In the genomic region with DNA sequence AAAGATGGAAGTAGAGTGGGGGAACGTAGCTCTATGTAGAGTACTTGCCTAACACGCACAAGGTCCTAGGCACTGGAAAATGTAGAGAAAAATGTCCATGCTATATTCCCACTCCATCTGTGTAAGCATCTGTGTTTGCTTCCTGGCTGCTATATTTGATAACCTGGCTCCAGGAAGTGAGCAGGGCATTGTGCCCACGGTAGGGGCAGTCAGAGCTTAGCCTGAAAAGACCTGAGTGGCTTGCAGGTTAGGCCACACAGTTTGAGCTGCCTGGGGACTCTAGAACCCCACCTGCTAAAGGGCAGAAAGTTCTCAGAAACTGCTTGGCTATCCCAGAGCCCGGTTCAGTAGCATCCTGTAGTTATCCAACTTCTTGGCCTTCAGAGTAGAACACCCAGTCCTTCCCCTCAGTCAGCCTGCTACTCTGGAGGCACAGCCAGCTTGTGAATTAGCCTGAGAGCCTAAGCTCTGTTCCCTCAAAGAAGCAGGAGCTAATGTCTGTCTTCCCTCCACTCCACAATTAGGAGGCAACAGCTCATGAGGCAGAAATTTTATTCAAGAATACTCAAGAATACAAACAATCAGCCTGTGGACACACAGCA, we compare ENCODE assay signal across 21 mouse cellular contexts. TPM values are rescaled to one million over a fixed set of nuclear protein-coding genes. Genes with fewer than 3 reads are reported as not detected.
DNase-seq lines count a peak whose midpoint lies in the region; ATAC-seq and TF ChIP-seq lines count a peak whose summit lies in the region.
"Had no signal": no experiment of that assay in that cellular context is flagged by ENCODE, and none has a peak within 500 bp of the region (broad histone marks: within the 10 kb centered on the region; RNA-seq: fewer than 3 reads in every experiment).

No protein-coding gene starts in this region.

- peaks cover 12% of the 10 kb centered on the region for H3K36me3 ChIP-seq in kidney, embryonic 16.5 days (ENCODE audit: insufficient read depth, low read length)

- no peaks in the 10 kb centered on the region for H3K9me3 ChIP-seq in kidney, embryonic 16.5 days (ENCODE audit: low read length)
- H3K9me3 ChIP-seq: G1E; hindbrain, embryonic 12.5 days had no signal

- H3K4me2 ChIP-seq in kidney, embryonic 16.5 days (replicated peaks; ENCODE audit: low read depth, low read length), result no peak overlapping the region
- H3K4me2 ChIP-seq: hindbrain, embryonic 12.5 days; liver, embryonic 11.5 days; lung, embryonic 14.5 days had no signal

- TF ChIP-seq CTCF in cerebellum, adult 2 months (IDR thresholded peaks at IDR 0.05; ENCODE audit: borderline replicate concordance, insufficient read depth, low read depth, low read length), result no peak

- peaks cover 45% of the 10 kb centered on the region for H3K4me1 ChIP-seq in kidney, embryonic 16.5 days (ENCODE audit: insufficient read depth, low read length)
- H3K4me1 ChIP-seq in cerebellum, adult 2 months (ENCODE audit: control insufficient read depth, insufficient read depth, low read length), result peaks cover 56% of the 10 kb centered on the region

- intact Hi-C loops in heart, postnatal 36 days (cut with DNase I), result no loop called here

- TF ChIP-seq POLR2A in cerebellum, adult 2 months (IDR thresholded peaks at IDR 0.05; ENCODE audit: borderline replicate concordance, insufficient read depth, low read length), result peak; percentile 13; the same call in 1 of the 2 replicates

- H3K4me3 ChIP-seq in kidney, embryonic 16.5 days (ENCODE audit: low read length), result no peak overlapping the region
- H3K4me3 ChIP-seq in cerebellum, adult 2 months (replicated peaks; ENCODE audit: insufficient read depth, low read depth, low read length), result no peak overlapping the region
- H3K4me3 ChIP-seq: hindbrain, embryonic 12.5 days had no signal

- ATAC-seq in kidney, embryonic 16.5 days (ENCODE audit: low FRiP score, low TSS enrichment), result no peak
- ATAC-seq in hematopoietic stem cell, adult 5-6 weeks (replicated peaks in 1 of 2; ENCODE audit: insufficient read depth in 1 of 2, low FRiP score in 2 of 2, low TSS enrichment in 1 of 2, low read depth in 1 of 2, poor library complexity in 2 of 2, severe bottlenecking in 2 of 2), result peak; percentile 28 to 33; a peak in 3 of 4 replicates
- ATAC-seq: forebrain, embryonic 14.5 days; midbrain, embryonic 16.5 days had no signal

- H3K27ac ChIP-seq in kidney, embryonic 16.5 days (ENCODE audit: low read length), result peak overlapping the region; percentile 9; the same call in 1 of the 2 replicates
- H3K27ac ChIP-seq in cerebellum, adult 2 months (ENCODE audit: insufficient read depth, low read length), result peak overlapping the region; percentile 32
- H3K27ac ChIP-seq: hindbrain, embryonic 12.5 days had no signal

- peak; percentile 88 for DNase-seq in heart, adult 11 months
- DNase-seq in heart, postnatal 36 days, result no peak
- DNase-seq in kidney, postnatal 4 days, result no peak
- peak; percentile 75 to 84 for DNase-seq in cerebellum, adult 2 months
- DNase-seq in lung, postnatal 25 days (ENCODE audit: low spot score), result no peak
- DNase-seq in layer of hippocampus, postnatal 36 days, result no peak
- DNase-seq: adrenal gland, adult 2 months; embryo, embryonic 11 days; gastrocnemius, postnatal 10 days; layer of hippocampus, adult 9-11 months; lung, embryonic 14.5 days; right cerebral cortex, postnatal 4 days; thymus, postnatal 25 days had no signal

- H3K9ac ChIP-seq in kidney, embryonic 16.5 days (replicated peaks; ENCODE audit: low read length), result no peak overlapping the region
- H3K9ac ChIP-seq: hindbrain, embryonic 12.5 days; lung, embryonic 14.5 days had no signal

- WGBS in kidney, embryonic 16.5 days, result 73% methylated on average over 4 of the region's 4 CpGs
- WGBS in cerebellum, adult 2 months, result 9% methylated on average over 4 of the region's 4 CpGs

- no peaks in the 10 kb centered on the region for H3K27me3 ChIP-seq in kidney, embryonic 16.5 days (ENCODE audit: insufficient read depth, low read length)
- H3K27me3 ChIP-seq in cerebellum, adult 2 months (ENCODE audit: control insufficient read depth, insufficient read depth, low read length), result no peaks in the 10 kb centered on the region
- H3K27me3 ChIP-seq: hindbrain, embryonic 12.5 days had no signal

RNA-seq across cellular contexts. Expression of a gene that starts 1.8 kb away (rescaled TPM):
- 1,000 to 10,000 TPM; 1,171 to 1,191 TPM for total RNA-seq in heart, postnatal 36 days (2021)
- 36.2 and 38.3 TPM in 2 replicates for polyA plus RNA-seq in kidney, embryonic 16.5 days (2015; fragmentation: Nextera tagmentation; extraction: Ambion mirVana)
- polyA plus RNA-seq in cerebellum, adult 2 months (2012; rRNA removed), result 90.1 and 101 TPM in 2 replicates
- total RNA-seq in hematopoietic stem cell, adult 5-6 weeks (2017), result 6.7 and 9.9 TPM in 2 replicates
- 10 to 100 TPM; 18.3 to 22.1 TPM for total RNA-seq in layer of hippocampus, postnatal 36 days (2021)

RNA-seq across cellular contexts. Expression of a gene that starts 16.7 kb away (rescaled TPM):
- total RNA-seq in heart, postnatal 36 days (2021), result 10 to 100 TPM; 38.8 to 57.2 TPM
- polyA plus RNA-seq in kidney, embryonic 16.5 days (2015; fragmentation: Nextera tagmentation; extraction: Ambion mirVana), result 105 and 121 TPM in 2 replicates
- polyA plus RNA-seq in cerebellum, adult 2 months (2012; rRNA removed), result 78.5 and 90.1 TPM in 2 replicates
- total RNA-seq in hematopoietic stem cell, adult 5-6 weeks (2017), result 101 and 113 TPM in 2 replicates
- total RNA-seq in layer of hippocampus, postnatal 36 days (2021), result 10 to 100 TPM; 23.8 to 34.5 TPM

RNA-seq across cellular contexts. Expression of a gene that starts 18.9 kb away (rescaled TPM):
- total RNA-seq in heart, postnatal 36 days (2021), result 100 to 1,000 TPM in 1 of 2 experiments, 10 to 100 TPM in 1; 89.4 to 101 TPM
- polyA plus RNA-seq in kidney, embryonic 16.5 days (2015; fragmentation: Nextera tagmentation; extraction: Ambion mirVana), result 132 and 150 TPM in 2 replicates
- 175 and 196 TPM in 2 replicates for polyA plus RNA-seq in cerebellum, adult 2 months (2012; rRNA removed)
- total RNA-seq in hematopoietic stem cell, adult 5-6 weeks (2017), result 298 and 325 TPM in 2 replicates
- total RNA-seq in layer of hippocampus, postnatal 36 days (2021), result 100 to 1,000 TPM; 188 to 222 TPM

RNA-seq across cellular contexts. Expression of a gene that starts 36.1 kb away (rescaled TPM):
- total RNA-seq in heart, postnatal 36 days (2021), result 1 to 10 TPM; 3.9 to 4.5 TPM
- polyA plus RNA-seq in kidney, embryonic 16.5 days (2015; fragmentation: Nextera tagmentation; extraction: Ambion mirVana), result 6.0 and 6.2 TPM in 2 replicates
- 420 and 504 TPM in 2 replicates for polyA plus RNA-seq in cerebellum, adult 2 months (2012; rRNA removed)
- total RNA-seq in hematopoietic stem cell, adult 5-6 weeks (2017), result 0.25 and 0.44 TPM in 2 replicates
- total RNA-seq in layer of hippocampus, postnatal 36 days (2021), result 100 to 1,000 TPM; 399 to 414 TPM
- total RNA-seq: megakaryocyte, adult 5-6 weeks had no signal

RNA-seq across cellular contexts. Expression of a gene that starts 41.5 kb away (rescaled TPM):
- 10 to 100 TPM; 36.4 to 56.7 TPM for total RNA-seq in heart, postnatal 36 days (2021)
- polyA plus RNA-seq in kidney, embryonic 16.5 days (2015; fragmentation: Nextera tagmentation; extraction: Ambion mirVana), result 25.9 and 28.7 TPM in 2 replicates
- 317 and 326 TPM in 2 replicates for polyA plus RNA-seq in cerebellum, adult 2 months (2012; rRNA removed)
- 71.5 and 88.1 TPM in 2 replicates for total RNA-seq in hematopoietic stem cell, adult 5-6 weeks (2017)
- 10 to 100 TPM; 74.9 to 87.7 TPM for total RNA-seq in layer of hippocampus, postnatal 36 days (2021)

Comparison
In these comparisons a context has a peak if more than half of its experiments do, and no peak if none do; other contexts are left out.
1. DNase-seq: peak in heart, adult 11 months (single experiment) and cerebellum, adult 2 months (2 of 2); none in heart, postnatal 36 days (0 of 2), kidney, postnatal 4 days (0 of 2), lung, postnatal 25 days (single experiment) and layer of hippocampus, postnatal 36 days (0 of 2).
2. RNA of a gene that starts 1.8 kb away (total RNA-seq): 1,171 to 1,191 TPM in heart, postnatal 36 days; 18.3 to 22.1 TPM in layer of hippocampus, postnatal 36 days and 6.7 to 9.9 TPM in hematopoietic stem cell, adult 5-6 weeks; every median in the first group is over 10 times any median in the second.